Mouse (Mus musculus): Measurements from ENCODE around the gene B4galt4. TPM values are rescaled to one million over a fixed set of nuclear protein-coding genes. Genes with fewer than 3 reads are reported as not detected.

The B4galt4 gene
- polyA plus RNA-seq, 1 experiment from 2014 or later = 29.9 TPM

- no peaks in the 10 kb centered on the region for H3K27me3 ChIP-seq (ENCODE audit: control insufficient read depth, insufficient read depth, low read length)
- no peak overlapping the region for H3K9ac ChIP-seq (ENCODE audit: low read length)
- H3K36me3 ChIP-seq (ENCODE audit: control insufficient read depth, insufficient read depth, low read length) = no peaks in the 10 kb centered on the region
- DNase-seq (ENCODE audit: low spot score) (no peak), ATAC-seq (replicated peaks; ENCODE audit: low FRiP score) (no peak)
- no peak overlapping the region for H3K4me2 ChIP-seq (ENCODE audit: low read depth, low read length, severe bottlenecking)
- H3K9me3 ChIP-seq (ENCODE audit: control insufficient read depth, low read length) = no peaks in the 10 kb centered on the region
- no peaks in the 10 kb centered on the region for H3K4me1 ChIP-seq (replicated peaks; ENCODE audit: control insufficient read depth, insufficient read depth, low read length)
- no peak overlapping the region for H3K4me3 ChIP-seq (ENCODE audit: low read depth, low read length)
- WGBS = 87% methylated on average over 9 of the region's 9 CpGs
- H3K27ac ChIP-seq (ENCODE audit: low read depth, low read length) = no peak overlapping the region
Observed at GRCm38 (mm10) chr16:38769529-38769928, 27.5 kb downstream of the B4galt4 start.

GRCm38 (mm10) chr16:38771145-38771544, 29.1 kb downstream of the B4galt4 start:
- Histone ChIP-seq H3K9me3 (ENCODE audit: control insufficient read depth, low read length) (no peaks in the 10 kb centered on the region), H3K4me3 (ENCODE audit: low read depth, low read length) (no peak overlapping the region), H3K27ac (ENCODE audit: low read depth, low read length) (no peak overlapping the region), H3K27me3 (ENCODE audit: control insufficient read depth, insufficient read depth, low read length) (no peaks in the 10 kb centered on the region), H3K9ac (ENCODE audit: low read length) (no peak overlapping the region), H3K4me1 (replicated peaks; ENCODE audit: control insufficient read depth, insufficient read depth, low read length) (no peaks in the 10 kb centered on the region), H3K36me3 (ENCODE audit: control insufficient read depth, insufficient read depth, low read length) (no peaks in the 10 kb centered on the region), H3K4me2 (ENCODE audit: low read depth, low read length, severe bottlenecking) (no peak overlapping the region)
- 93% methylated on average over 6 of the region's 6 CpGs for WGBS
- DNase-seq (ENCODE audit: low spot score) (no peak), ATAC-seq (replicated peaks; ENCODE audit: low FRiP score) (no peak)

- WGBS = 68% methylated on average over 12 of the region's 12 CpGs
Observed at GRCm38 (mm10) chr16:38772906-38773496, 30.9 kb downstream of the B4galt4 start.

GRCm38 (mm10) chr16:38774964-38775746, 33.1 kb downstream of the B4galt4 start:
- DNase-seq (ENCODE audit: low spot score) (no peak), ATAC-seq (replicated peaks; ENCODE audit: low FRiP score) (no peak)
- no peaks in the 10 kb centered on the region for H3K36me3 ChIP-seq (ENCODE audit: control insufficient read depth, insufficient read depth, low read length)
- 81% methylated on average over 7 of the region's 7 CpGs for WGBS
- no peak overlapping the region for H3K4me3 ChIP-seq (ENCODE audit: low read depth, low read length)
- H3K27ac ChIP-seq (ENCODE audit: low read depth, low read length) = no peak overlapping the region
- no peaks in the 10 kb centered on the region for H3K27me3 ChIP-seq (ENCODE audit: control insufficient read depth, insufficient read depth, low read length)
- H3K4me2 ChIP-seq (ENCODE audit: low read depth, low read length, severe bottlenecking) = no peak overlapping the region
- no peaks in the 10 kb centered on the region for H3K4me1 ChIP-seq (replicated peaks; ENCODE audit: control insufficient read depth, insufficient read depth, low read length)
- H3K9ac ChIP-seq (ENCODE audit: low read length) = no peak overlapping the region
- no peaks in the 10 kb centered on the region for H3K9me3 ChIP-seq (ENCODE audit: control insufficient read depth, low read length)

More at GRCm38 (mm10) chr16:38772906-38773496, 30.9 kb downstream of the B4galt4 start:
- Histone ChIP-seq H3K27me3 (ENCODE audit: control insufficient read depth, insufficient read depth, low read length) (no peaks in the 10 kb centered on the region), H3K9me3 (ENCODE audit: control insufficient read depth, low read length) (no peaks in the 10 kb centered on the region), H3K36me3 (ENCODE audit: control insufficient read depth, insufficient read depth, low read length) (no peaks in the 10 kb centered on the region), H3K4me3 (ENCODE audit: low read depth, low read length) (no peak overlapping the region), H3K4me1 (replicated peaks; ENCODE audit: control insufficient read depth, insufficient read depth, low read length) (no peaks in the 10 kb centered on the region), H3K9ac (ENCODE audit: low read length) (no peak overlapping the region), H3K27ac (ENCODE audit: low read depth, low read length) (no peak overlapping the region), H3K4me2 (ENCODE audit: low read depth, low read length, severe bottlenecking) (no peak overlapping the region)
- ATAC-seq (replicated peaks; ENCODE audit: low FRiP score) (no peak), DNase-seq (ENCODE audit: low spot score) (no peak)

- H3K27ac ChIP-seq (ENCODE audit: low read depth, low read length) = no peak overlapping the region
- H3K9me3 ChIP-seq (ENCODE audit: control insufficient read depth, low read length) = no peaks in the 10 kb centered on the region
- 56% methylated on average over 6 of the region's 6 CpGs for WGBS
- H3K4me1 ChIP-seq (replicated peaks; ENCODE audit: control insufficient read depth, insufficient read depth, low read length) = no peaks in the 10 kb centered on the region
- no peak overlapping the region for H3K4me2 ChIP-seq (ENCODE audit: low read depth, low read length, severe bottlenecking)
- H3K9ac ChIP-seq (ENCODE audit: low read length) = no peak overlapping the region
- no peak overlapping the region for H3K4me3 ChIP-seq (ENCODE audit: low read depth, low read length)
- H3K27me3 ChIP-seq (ENCODE audit: control insufficient read depth, insufficient read depth, low read length) = no peaks in the 10 kb centered on the region
- DNase-seq (ENCODE audit: low spot score) (no peak), ATAC-seq (replicated peaks; ENCODE audit: low FRiP score) (no peak)
- H3K36me3 ChIP-seq (ENCODE audit: control insufficient read depth, insufficient read depth, low read length) = no peaks in the 10 kb centered on the region
Observed at GRCm38 (mm10) chr16:38776342-38776741, 34.3 kb downstream of the B4galt4 start.

GRCm38 (mm10) chr16:38780960-38781572, 39.0 kb downstream of the B4galt4 start:
- Histone ChIP-seq H3K9ac (ENCODE audit: low read length) (no peak overlapping the region), H3K36me3 (ENCODE audit: control insufficient read depth, insufficient read depth, low read length) (no peaks in the 10 kb centered on the region), H3K4me3 (ENCODE audit: low read depth, low read length) (no peak overlapping the region), H3K4me2 (ENCODE audit: low read depth, low read length, severe bottlenecking) (no peak overlapping the region), H3K27ac (ENCODE audit: low read depth, low read length) (no peak overlapping the region), H3K4me1 (replicated peaks; ENCODE audit: control insufficient read depth, insufficient read depth, low read length) (no peaks in the 10 kb centered on the region), H3K27me3 (ENCODE audit: control insufficient read depth, insufficient read depth, low read length) (no peaks in the 10 kb centered on the region), H3K9me3 (ENCODE audit: control insufficient read depth, low read length) (no peaks in the 10 kb centered on the region)
- WGBS = 94% methylated on average over 7 of the region's 7 CpGs
- DNase-seq (ENCODE audit: low spot score) = no peak
- ATAC-seq (replicated peaks; ENCODE audit: low FRiP score) = no peak

- Histone ChIP-seq H3K9me3 (ENCODE audit: control insufficient read depth, low read length) (no peaks in the 10 kb centered on the region), H3K9ac (ENCODE audit: low read length) (no peak overlapping the region), H3K27ac (ENCODE audit: low read depth, low read length) (no peak overlapping the region), H3K4me2 (ENCODE audit: low read depth, low read length, severe bottlenecking) (no peak overlapping the region), H3K4me3 (ENCODE audit: low read depth, low read length) (no peak overlapping the region), H3K36me3 (ENCODE audit: control insufficient read depth, insufficient read depth, low read length) (no peaks in the 10 kb centered on the region), H3K27me3 (ENCODE audit: control insufficient read depth, insufficient read depth, low read length) (no peaks in the 10 kb centered on the region), H3K4me1 (replicated peaks; ENCODE audit: control insufficient read depth, insufficient read depth, low read length) (no peaks in the 10 kb centered on the region)
- DNase-seq (ENCODE audit: low spot score) = no peak
- WGBS = 82% methylated on average over 2 of the region's 2 CpGs
- no peak for ATAC-seq (replicated peaks; ENCODE audit: low FRiP score)
Observed at GRCm38 (mm10) chr16:38781946-38782345, 39.9 kb downstream of the B4galt4 start.

- no peak overlapping the region for H3K27ac ChIP-seq (ENCODE audit: low read depth, low read length)
- 69% methylated on average over 2 of the region's 2 CpGs for WGBS
- H3K4me2 ChIP-seq (ENCODE audit: low read depth, low read length, severe bottlenecking) = no peak overlapping the region
- no peak overlapping the region for H3K9ac ChIP-seq (ENCODE audit: low read length)
- ATAC-seq (replicated peaks; ENCODE audit: low FRiP score) = no peak
- no peaks in the 10 kb centered on the region for H3K27me3 ChIP-seq (ENCODE audit: control insufficient read depth, insufficient read depth, low read length)
- no peaks in the 10 kb centered on the region for H3K9me3 ChIP-seq (ENCODE audit: control insufficient read depth, low read length)
- H3K4me3 ChIP-seq (ENCODE audit: low read depth, low read length) = no peak overlapping the region
- no peak for DNase-seq (ENCODE audit: low spot score)
- H3K36me3 ChIP-seq (ENCODE audit: control insufficient read depth, insufficient read depth, low read length) = no peaks in the 10 kb centered on the region
- no peaks in the 10 kb centered on the region for H3K4me1 ChIP-seq (replicated peaks; ENCODE audit: control insufficient read depth, insufficient read depth, low read length)
Observed at GRCm38 (mm10) chr16:38782524-38783067, 40.5 kb downstream of the B4galt4 start.
